Mouse (Mus musculus): ENCODE measurements around the gene Dgat2.

GRCm38 (mm10) chr7:99154648-99155151 is 27.8 kb downstream of the Dgat2 start:
- TF ChIP-seq POLR2A (IDR thresholded peaks at IDR 0.05; ENCODE audit: low read depth, low read length) (no peak), CTCF (IDR thresholded peaks at IDR 0.05; ENCODE audit: extremely low read depth, insufficient read length, insufficient replicate concordance, low read depth, low read length) (no peak)

All from small intestine, adult 2 months (tissue).